Mouse (Mus musculus): ENCODE data around the gene Nav2.
A peak's percentile ranks its signal among the peaks of the same experiment; 100 is the strongest.

Gene Nav2

GRCm38 (mm10) chr7:48891029-48891428, 17.5 kb upstream of the Nav2 start:
- DNase-seq = no peak

- DNase-seq = no peak
Observed at GRCm38 (mm10) chr7:48893093-48893492, 15.4 kb upstream of the Nav2 start.

- DNase-seq = peak in 1 of 2 experiments; percentile 27
Observed at GRCm38 (mm10) chr7:48894152-48894551, 14.4 kb upstream of the Nav2 start.

GRCm38 (mm10) chr7:48894763-48895162, 13.8 kb upstream of the Nav2 start:
- no peak for DNase-seq

- DNase-seq = no peak
Observed at GRCm38 (mm10) chr7:48895475-48895874, 13.0 kb upstream of the Nav2 start.

- no peak for DNase-seq
Observed at GRCm38 (mm10) chr7:48896051-48896450, 12.5 kb upstream of the Nav2 start.

GRCm38 (mm10) chr7:48897539-48898163, 10.9 kb upstream of the Nav2 start:
- DNase-seq = no peak

- no peak for DNase-seq
Observed at GRCm38 (mm10) chr7:48898416-48898815, 10.1 kb upstream of the Nav2 start.

- DNase-seq = no peak
Observed at GRCm38 (mm10) chr7:48900408-48901167, 7.9 kb upstream of the Nav2 start.

GRCm38 (mm10) chr7:48902454-48902853, 6.1 kb upstream of the Nav2 start:
- DNase-seq = no peak

GRCm38 (mm10) chr7:48909342-48909671, 791 bp downstream of the Nav2 start:
- DNase-seq = no peak

GRCm38 (mm10) chr7:48910282-48910681, 1.8 kb downstream of the Nav2 start:
- no peak for DNase-seq

GRCm38 (mm10) chr7:48911146-48911545, 2.6 kb downstream of the Nav2 start:
- no peak for DNase-seq

- DNase-seq = no peak
Observed at GRCm38 (mm10) chr7:48914630-48915506, 6.4 kb downstream of the Nav2 start.

GRCm38 (mm10) chr7:48917463-48917862, 8.9 kb downstream of the Nav2 start:
- DNase-seq = no peak

GRCm38 (mm10) chr7:48917988-48918387, 9.5 kb downstream of the Nav2 start:
- no peak for DNase-seq

GRCm38 (mm10) chr7:48918389-48918788, 9.9 kb downstream of the Nav2 start:
- DNase-seq = no peak

GRCm38 (mm10) chr7:48923620-48924019, 15.1 kb downstream of the Nav2 start:
- no peak for DNase-seq

- DNase-seq = no peak
Observed at GRCm38 (mm10) chr7:48925214-48925613, 16.7 kb downstream of the Nav2 start.

- DNase-seq = peak; percentile 19 to 30
Observed at GRCm38 (mm10) chr7:48928364-48928763, 19.8 kb downstream of the Nav2 start.

- no peak for DNase-seq
Observed at GRCm38 (mm10) chr7:48930399-48930798, 21.9 kb downstream of the Nav2 start.

GRCm38 (mm10) chr7:48932138-48932537, 23.6 kb downstream of the Nav2 start:
- no peak for DNase-seq

- no peak for DNase-seq
Observed at GRCm38 (mm10) chr7:48934816-48935215, 26.3 kb downstream of the Nav2 start.

GRCm38 (mm10) chr7:48937562-48937961, 29.0 kb downstream of the Nav2 start:
- DNase-seq = peak; percentile 89 to 93

Measured in thymus, adult 18-20 months (tissue).